Mouse (Mus musculus) brain, embryonic 18.5 days (tissue): Measurements from ENCODE around the gene Spen.

Experiments
- DNase-seq: peaks from one replicate; pipeline ENCODE4 v3.0.0-alpha.2; 2012; ENCODE audit warnings: low read depth, low spot score

Gene Spen

DNA sequence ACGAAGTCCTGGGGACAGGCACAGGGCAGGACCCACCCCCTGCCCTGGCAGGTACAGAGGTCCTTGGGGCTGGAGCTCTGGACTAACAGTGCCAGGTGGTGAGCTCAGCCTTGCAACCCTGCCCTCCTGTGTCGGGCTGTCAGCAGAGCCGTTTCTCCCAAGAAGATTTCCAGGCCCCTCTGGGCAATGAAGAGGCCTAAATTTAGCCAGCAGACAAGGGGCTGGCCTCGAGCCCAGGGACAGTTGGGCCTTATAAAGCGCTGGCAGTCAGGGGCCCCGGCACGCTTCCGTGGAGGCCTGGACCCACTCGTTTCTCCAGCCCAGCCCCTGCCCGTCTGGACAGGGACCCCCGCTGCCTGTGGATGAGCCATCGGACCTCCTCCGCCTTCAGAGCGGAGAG lies 117.0 kb downstream of the Spen start:
- no peak for DNase-seq

DNA sequence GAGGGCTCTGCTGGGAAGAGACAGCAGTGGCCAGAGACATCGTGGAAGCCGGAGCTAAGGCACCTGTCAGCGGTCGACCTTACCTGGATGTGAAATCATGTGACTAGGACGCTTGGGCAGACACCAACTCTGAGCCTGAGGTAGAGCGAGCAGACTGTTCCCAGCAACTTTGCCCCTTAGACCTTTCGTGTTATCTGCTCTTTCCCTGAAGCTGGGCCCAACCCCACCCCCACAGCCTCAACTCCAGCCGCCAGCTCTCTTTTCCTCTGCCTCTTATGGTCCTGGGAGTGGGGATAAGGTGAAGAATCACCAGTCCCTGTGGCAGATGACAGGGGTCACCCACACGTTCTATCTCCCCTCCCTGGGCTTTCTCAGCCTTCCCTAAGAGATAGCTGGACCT lies 117.5 kb downstream of the Spen start:
- DNase-seq: no peak

DNA sequence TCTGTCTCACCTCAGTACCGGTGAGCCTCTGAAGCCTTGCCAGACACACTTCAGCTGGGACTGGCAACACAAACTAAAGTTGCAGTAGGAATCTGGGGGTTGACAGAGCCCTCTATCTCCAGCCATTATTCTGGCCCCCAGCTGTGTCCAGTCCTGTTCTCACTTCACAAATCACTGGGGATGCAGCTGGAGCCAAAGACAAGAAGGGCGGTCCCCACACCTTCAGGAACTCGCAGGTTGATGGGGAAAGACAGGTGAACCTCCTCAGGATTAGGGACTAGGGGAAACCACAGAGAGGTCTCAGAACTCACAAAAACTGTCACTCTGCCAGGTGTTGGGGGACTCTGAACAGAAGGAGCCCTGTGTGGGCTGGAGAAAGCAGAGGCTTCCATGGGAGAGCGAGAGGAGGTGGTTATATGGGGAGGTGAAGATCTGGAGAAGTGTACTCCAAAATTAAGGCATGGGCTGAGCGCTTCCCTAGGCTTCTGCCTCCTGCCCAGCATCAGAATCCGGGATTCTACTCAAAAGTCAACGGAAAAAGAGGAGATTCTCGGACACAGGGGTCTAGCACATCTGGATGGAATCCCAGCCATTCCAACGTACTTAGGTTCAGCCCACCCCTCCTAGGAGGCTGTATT lies 118.1 kb downstream of the Spen start, which contains the start of gene Hspb7:
TSS of gene Hspb7 (plus strand) at position 588 of the 638 bp plus-strand sequence.
- DNase-seq: no peak

DNA sequence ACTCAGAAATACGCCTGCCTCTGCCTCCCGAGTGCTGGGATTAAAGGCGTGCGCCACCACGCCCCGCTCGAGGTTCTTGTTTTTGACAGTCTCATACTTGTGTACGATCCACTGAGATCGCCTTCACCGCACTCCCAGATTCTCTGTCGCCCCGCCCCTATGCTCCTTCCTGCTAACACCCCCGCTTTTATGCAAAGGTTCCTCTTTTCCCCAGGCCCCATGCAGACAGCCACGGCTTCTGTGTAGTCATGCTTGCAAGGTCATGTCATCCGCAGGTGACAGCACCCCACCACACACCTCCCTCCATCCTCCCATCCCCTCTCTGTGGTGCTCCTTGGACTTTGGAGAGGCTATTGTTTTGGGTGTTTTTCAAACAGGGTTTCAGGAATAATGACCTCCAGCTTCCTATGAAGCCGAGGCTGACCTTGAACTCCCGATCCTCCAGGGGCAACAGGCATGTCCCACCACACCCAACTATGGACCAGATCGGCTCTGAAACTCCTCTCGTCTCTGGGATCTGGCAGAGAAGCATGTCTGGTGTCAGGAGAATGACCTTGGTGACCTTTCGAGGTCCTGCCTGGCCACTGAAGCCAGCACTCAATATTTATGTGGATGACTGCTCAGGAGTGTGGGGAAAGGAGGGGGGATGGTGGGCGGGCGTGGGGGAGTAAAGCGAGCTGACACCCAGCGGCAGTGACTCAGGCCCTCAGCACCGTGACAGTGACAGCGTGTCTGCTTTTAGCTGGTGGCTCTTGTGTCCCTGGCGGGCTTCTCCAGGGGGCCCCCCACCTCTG lies 118.8 kb downstream of the Spen start:
- no peak for DNase-seq
